Mouse (Mus musculus) gastrocnemius, postnatal 10 days (tissue): ENCODE results near the gene Hnf1b. TPM values are rescaled to one million over a fixed set of nuclear protein-coding genes. Genes with fewer than 3 reads are reported as not detected.

Source experiments
- DNase-seq: peaks from one replicate; pipeline ENCODE4 v3.0.0; 2021; ENCODE audit warnings: mixed read lengths
- total RNA-seq, 2 experiments: library from RNA; stranded (reverse); gene quantifications; 2 replicates each; pipeline ENCODE4 v1.2.3; 2021

The Hnf1b gene
- total RNA-seq, 2 experiments from 2014 or later: not detected

DNA sequence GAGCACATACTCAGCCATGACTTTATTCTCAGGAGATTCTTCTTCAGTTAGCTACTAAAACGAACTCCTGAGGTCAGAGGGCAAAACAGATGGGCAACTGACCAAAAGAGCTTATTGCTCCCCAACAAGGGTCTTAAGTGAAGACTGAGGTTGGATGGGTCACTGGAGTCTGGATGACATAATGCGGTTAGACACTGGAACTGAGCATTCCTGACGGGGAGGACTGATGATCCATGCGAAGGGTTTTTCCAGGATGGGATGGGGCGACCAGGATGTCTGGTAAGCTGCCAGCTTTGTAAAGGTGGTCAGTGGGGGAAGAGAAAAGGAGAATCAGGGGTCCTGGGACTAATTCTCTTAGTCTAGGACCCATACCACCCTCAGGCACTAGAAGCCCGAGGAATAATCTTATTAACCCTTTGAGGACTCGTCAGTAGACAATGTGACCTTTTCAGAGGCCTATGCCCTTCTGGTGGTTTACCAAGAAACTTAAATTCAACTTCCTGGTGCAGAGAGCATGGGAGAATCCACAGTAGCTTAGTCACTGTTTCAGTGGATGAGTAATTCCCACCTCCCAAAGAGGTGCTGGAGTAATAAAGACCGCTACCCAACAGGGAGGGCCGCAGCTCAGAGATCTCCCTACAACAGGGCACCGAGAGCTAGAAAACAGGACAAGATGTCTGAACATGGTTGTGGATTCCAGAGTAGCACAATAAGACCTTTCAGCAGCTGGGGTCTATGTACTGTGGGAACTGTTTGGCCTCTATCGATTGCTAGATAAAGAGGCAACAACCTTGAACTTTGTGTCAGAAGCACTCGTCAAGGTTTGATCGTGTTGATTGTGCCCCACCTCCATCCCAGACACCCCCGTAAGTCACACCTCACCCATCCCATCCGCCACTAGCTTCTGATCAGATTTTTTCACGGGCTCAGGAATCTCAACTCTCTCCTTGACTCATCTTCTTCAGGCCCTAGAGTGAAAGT lies 46.9 kb downstream of the Hnf1b start:
- no peak for DNase-seq

DNA sequence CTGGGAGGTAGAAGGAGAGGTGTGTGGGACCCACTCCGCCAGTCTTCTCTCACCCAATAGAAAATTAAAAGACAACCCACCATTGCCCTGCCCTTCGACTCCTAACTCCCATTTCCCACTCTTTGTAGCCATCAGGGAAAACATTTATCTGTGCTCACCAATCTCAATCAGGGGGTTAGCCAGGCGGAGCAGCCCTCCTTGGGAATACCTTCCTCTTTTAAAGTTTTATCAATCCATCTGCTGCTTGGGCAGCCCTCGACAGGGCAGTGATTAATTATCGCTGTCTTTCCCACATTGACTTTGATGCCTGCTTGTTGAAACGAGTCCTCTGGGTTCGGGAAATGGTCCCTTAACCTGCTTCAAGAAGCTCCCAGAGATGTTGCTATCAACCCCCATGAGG lies 47.7 kb downstream of the Hnf1b start:
- DNase-seq: no peak

DNA sequence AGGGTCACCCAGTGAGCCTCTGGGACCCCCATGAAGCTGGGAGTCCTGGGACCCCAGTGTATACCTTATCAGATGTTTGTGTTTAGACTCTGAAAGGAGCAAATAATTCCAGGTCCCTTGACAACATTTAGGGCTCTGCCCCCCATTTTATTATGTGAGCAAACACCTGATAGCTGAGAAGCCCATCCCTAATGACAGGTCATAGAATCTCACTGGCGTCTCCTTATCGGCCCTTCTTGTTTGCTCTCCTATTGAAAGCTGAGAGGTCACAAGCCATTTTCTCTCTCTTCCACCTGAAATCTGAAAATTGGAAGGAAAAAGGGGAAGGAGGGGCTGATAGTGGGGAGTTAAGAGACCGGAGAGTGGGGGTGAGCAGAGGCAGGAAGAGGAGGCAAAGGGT lies 52.9 kb downstream of the Hnf1b start:
- DNase-seq: no peak

DNA sequence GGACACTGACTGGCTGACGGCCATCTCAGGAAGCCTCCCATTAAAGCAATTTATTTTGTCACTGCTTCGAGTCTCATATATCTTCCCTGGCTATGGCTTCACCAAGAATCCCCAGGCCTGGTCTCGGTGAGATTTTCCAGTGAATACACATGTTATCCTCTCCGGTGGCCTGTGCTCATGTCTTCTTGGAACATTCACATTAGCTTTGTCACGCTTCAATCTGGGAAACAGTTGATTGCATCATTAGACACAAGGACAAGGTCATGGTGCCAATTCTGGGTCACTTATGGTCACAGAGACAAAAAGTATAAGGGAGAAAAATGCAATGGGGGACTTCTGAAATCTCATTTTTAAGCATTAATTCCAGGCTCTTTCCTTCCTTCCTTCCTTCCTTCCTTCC lies 55.9 kb downstream of the Hnf1b start:
- no peak for DNase-seq

DNA sequence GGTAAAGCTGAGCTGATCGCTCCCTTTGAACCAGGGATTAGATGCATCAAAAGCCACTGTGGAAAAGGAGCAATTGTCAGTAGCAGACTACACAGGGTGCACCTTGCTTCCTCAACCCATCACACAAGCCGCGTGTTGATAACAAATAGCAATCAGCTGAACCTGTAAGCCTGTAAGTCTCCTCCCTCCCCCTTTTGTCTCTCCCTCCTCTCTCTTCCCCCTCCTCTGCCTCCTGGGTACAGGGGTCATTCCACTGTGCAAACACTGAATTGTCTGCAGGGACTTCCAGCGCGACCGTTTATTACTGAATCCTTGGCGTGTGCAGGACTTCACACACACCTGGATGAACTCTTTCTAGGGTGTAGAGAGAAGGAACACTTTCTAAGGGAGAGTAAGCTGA lies 58.5 kb downstream of the Hnf1b start:
- no peak for DNase-seq

DNA sequence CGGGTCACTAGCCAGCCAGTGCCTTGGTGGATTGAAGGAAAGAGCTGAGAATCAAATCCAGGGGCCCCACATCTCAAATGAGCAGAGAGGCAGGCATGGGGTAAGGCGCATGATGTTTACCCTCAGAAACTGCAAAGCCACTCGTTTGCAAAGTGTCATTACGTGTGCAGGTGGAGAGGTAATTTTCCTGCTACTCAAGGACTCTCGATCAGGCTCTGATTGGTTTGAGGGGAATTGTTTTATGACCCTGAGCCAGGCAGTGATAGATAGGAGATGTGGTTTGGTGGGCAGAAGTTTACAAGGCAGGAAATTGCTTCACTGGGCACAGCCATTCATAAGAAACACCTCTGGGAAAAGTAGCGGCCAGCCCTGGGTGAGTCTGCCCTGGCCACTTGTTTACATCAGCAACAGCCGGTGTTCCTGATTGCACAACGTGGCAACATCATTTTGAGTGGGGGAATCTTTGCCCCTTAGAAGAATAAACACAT lies 64.0 kb downstream of the Hnf1b start:
- no peak for DNase-seq

DNA sequence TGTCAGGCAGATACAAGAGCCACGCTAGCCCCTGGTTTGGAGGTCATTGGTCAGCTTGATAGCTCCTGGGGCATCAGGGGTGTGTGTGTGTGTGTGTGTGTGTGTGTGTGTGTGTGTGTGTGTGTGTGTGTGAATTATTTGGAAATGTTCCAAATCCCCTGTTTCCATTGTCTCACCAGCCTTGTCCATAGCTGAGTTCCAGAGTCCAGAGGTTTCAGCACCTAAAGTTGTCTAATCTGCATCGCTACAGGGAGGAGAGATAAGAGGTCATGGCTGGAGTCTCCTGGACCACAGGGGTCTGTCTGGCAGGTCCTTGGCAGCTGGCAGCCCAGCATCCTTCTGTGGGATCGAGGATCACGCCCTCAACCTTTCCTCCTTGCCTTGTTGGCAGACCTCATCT lies 64.6 kb downstream of the Hnf1b start:
- DNase-seq: no peak

DNA sequence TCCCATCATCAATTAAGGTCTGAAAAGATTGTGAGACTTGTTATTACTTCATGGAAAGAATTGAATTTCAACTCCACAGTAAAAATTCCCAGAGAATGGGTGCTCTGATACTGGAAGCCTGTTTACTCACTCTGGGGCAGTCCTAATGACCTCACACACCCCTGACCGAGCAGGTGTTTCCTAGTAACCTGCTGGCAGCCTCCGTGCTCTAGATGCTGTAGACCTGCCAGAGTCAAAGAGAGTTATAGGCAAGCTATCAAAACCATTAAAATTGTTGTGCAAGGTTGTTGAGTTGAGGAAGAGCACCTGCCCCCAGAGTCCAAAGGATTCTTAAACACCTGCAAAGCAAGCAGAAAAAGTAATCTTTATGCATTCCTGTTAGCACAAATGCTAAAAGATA lies 72.7 kb downstream of the Hnf1b start:
- no peak for DNase-seq

DNA sequence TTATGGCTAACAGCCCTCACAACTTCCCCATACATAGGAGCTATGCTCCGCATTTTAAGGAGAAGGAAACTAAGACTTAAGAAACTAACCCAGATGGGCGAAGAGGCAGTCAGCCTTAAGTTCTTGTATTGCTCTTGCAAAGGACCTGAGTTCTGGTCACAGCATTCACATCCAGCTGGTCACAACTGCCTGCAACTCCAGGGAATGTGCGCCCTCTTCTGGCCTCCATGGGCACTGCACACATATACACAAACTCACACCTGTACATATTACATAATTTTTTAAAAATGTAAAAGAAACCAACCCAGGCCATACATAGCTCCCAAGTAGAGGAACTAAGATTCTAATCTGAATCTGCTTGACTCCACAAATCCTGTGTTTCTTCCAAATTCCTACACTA lies 77.2 kb downstream of the Hnf1b start:
- no peak for DNase-seq

DNA sequence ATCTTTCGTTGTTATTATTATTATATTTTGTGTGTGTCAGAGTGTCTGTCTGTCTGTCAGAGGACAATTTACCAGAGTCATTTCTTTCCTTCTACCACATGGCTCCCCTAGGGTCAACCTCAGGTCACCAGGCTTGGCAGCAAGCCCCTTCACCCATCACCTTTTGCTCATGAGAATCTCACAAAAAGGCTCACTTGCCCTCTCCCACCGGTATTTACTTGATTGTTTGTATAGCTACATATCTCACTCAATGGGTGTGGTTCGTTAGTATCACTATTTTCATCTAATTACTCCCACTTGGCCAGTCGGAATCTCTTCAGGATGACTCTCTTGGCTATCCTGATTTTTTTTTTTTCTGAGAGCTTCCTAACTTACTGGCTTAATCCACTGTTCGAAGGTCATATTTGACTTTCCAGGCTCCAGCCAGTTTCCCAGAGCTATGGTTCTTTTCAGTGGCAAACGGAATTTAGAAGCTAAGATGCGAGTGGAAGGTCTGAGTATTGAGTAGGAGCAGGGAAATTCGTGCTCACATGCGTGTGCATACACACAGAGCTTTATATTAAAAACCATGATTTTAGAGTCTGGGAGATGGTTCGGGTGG lies 82.7 kb downstream of the Hnf1b start:
- no peak for DNase-seq

DNA sequence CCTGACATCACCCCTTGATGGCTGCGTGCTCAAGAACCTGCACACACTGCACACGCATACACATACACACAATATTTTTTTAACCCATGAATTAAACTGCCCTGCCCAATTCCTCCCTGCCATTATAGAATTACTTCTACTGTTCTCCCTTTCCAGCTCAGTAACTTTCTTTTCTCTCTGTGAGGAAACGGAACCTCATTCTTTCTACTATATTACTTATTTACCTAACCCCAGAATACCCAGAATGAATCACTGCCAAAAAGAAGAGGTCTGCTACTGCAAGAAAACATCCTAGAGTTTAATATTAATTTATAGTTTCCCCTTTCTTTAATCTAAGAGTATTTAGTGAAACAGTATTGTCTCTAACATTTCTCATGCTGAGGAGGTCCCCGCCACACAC lies 83.5 kb downstream of the Hnf1b start:
- DNase-seq: no peak

DNA sequence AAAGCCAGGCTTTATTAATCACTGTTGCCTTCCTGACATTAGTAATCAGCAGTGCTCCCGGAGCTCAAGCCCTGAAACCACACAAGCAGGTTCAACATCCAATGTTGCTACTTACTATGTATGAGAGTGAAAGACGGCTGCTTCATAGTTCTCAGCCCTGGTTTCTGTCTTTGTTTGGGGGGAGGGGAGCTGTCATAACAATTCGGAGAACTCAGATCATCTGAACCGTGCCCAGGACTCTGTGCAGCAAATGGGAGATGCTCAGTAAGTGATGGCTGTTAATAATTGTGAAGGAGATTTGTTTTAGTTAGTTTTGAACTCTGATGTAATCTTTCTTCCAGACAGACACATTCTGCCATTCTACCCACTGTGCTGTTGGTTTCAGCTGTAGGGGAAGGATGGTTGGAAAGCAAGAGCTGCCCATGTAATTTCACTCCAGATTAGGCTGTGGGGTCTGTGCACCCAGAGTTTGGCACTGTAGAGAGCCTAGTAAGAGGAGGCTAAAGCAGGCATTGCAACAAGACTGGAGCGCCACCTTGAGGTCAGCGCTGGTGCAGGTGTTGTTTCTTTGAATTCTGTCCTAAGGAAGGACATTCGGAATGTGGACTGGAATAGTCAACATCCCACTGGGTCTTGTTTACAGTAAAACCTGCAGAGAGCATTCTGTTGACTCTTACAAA lies 86.3 kb downstream of the Hnf1b start:
- DNase-seq: peak; percentile 78

DNA sequence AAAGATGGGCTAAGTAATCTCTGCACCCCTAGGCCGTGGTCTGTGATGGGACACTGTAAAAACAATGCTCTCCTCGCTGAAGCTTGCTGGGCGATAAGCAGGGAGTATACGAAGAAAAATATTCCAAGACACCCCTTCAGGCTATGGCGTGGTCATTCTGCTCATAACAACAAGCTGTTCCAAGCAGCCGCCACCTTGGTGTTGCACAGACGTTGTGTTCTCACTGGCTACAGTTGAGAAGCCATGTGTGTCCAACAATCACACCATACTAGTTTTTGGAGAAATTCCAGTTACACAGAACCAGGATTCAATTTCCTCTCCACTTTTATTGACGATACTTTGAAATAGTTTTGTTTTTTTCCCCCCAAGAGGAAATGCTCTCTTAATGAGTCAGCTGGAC lies 88.7 kb downstream of the Hnf1b start:
- no peak for DNase-seq

DNA sequence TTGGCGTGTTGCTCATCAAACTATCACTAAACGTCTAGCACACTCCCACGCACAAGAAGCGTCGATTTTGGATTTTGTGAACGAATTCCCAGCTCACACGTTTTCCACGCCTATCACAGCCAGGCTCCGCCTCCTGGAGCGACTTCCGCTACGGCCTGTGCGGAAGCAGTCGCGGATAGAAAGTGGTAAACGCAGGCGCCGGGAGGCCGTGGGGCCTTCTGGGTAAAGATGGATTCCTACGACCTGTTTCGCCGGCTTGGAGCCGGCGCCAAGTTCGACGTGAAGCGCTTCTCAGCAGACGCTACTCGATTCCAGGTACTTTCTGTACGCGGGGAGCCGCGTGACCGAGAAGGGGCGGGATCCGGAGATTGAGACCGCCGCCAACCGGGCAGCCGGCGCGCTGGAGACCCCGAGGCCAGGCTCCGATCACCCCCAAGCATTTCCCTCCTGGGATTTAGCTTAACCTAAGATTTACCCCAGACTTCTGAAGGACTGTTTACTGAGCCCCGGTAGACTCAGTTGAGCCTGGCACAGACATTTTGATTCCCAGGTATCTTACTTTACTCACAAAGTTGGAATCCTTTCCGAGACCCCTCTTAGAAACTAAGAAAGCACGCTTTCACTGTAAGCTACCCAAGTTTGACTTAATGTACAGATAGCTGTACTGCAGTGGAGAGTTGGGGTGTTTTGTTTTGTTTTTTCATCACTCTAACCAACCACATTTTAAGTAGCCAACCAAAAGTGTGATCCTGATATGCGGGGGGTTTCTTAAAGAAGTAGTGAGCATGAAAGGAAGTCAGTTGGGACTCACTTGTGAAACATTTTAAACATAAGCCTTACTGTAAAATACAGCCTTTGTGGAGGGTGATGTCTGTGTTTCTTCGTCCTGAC lies 92.3 kb downstream of the Hnf1b start, which contains the start of gene Ddx52:
Gene Ddx52, plus strand, starts transcription at position 113 of the 891 bp plus-strand sequence.
- peak; percentile 85 for DNase-seq

Other genes starting within 250 kb of the Hnf1b start
- gene Rpl9-ps1, start 204.4 kb upstream of the Hnf1b start, total RNA-seq: not detected
- gene Ccl3, start 200.7 kb upstream of the Hnf1b start, total RNA-seq: not detected
- gene Ccl4, start 187.5 kb upstream of the Hnf1b start, total RNA-seq: not detected
- 1 to 10 TPM; 1.5 to 1.7 TPM for gene Wfdc17, start 146.1 kb upstream of the Hnf1b start, total RNA-seq
- gene Wfdc18, start 141.0 kb upstream of the Hnf1b start, total RNA-seq: not detected
- gene Wfdc21, start 103.1 kb upstream of the Hnf1b start, total RNA-seq: not detected
- 1 to 10 TPM; 8.1 to 10.0 TPM for gene Heatr6, start 96.4 kb upstream of the Hnf1b start, total RNA-seq
- gene Ddx52, start 92.0 kb downstream of the Hnf1b start, total RNA-seq: 10 to 100 TPM; 11.0 to 12.4 TPM
- gene Synrg, start 114.4 kb downstream of the Hnf1b start, total RNA-seq: 10 to 100 TPM; 32.1 to 41.5 TPM
- gene Dusp14, start 219.2 kb downstream of the Hnf1b start, total RNA-seq: 10 to 100 TPM in 1 of 2 experiments, 1 to 10 TPM in 1; 8.5 to 10.4 TPM